Mouse (Mus musculus): ENCODE results near the gene Dusp18. TPM values are rescaled to one million over a fixed set of nuclear protein-coding genes. Genes with fewer than 3 reads are reported as not detected.
"Not testable (repeated sequence)": the region's sequence is repeated elsewhere in the genome, so short reads cannot be mapped to it uniquely, and the experiment has no call there.

Dusp18 gene
- polyA plus RNA-seq, 1 experiment from 2014 or later, result 42.9 TPM

DNA sequence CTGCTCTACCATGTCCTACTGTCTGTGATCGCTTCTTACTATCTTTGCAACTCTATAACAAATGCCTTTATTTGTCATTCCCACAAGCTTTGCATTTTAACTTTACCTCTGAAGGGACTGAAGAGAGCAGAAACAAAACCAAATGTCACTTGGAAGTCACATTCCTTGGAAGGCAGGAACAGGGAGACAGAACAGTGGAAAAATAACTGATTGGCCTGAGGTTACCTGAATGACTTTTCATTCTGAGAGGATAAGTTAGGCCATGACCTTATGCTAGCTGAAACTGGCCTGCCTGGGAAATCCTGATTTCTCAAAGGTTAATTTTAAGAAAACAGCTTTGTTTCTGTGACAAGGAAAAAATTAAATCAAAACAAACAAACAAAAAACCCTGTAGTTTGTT, 893 bp downstream of the Dusp18 start:
- Histone ChIP-seq H3K4me3 (no peak overlapping the region), H3K36me3 (replicated peaks) (peaks cover 14% of the 10 kb centered on the region; the same call in 1 of the 2 replicates), H3K9me3 (no peaks in the 10 kb centered on the region), H3K4me2 (peak overlapping the region; percentile 72; the same call in 1 of the 2 replicates), H3K4me1 (peaks cover 20% of the 10 kb centered on the region), H3K27ac (no peak overlapping the region), H3K9ac (no peak overlapping the region), H3K27me3 (replicated peaks) (no peaks in the 10 kb centered on the region)
- ATAC-seq (replicated peaks), result no peak
- WGBS, result 93% methylated on average over 1 of the region's 1 CpGs

DNA sequence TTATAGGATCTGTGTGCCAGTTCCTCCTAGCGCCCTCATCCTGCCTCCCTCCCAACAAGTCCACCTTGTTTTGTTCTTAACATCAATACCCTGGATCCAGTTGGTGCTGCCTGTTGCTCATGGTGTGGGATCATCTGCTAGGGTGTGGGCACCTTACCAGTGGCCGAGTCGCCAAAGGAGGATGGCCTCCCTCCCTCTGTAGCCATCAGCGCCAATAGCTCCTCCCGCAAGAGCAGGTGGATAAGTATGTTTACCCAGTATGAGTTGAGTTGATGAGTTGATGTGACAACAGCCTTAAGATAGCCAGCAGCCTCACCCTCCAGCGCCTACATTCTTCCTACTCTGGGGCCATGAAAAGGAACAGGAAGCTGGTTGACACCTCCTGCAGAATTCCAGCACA, 5.3 kb downstream of the Dusp18 start:
- H3K36me3 ChIP-seq (replicated peaks), result peaks cover 14% of the 10 kb centered on the region; the same call in 1 of the 2 replicates
- H3K9me3 ChIP-seq, result no peaks in the 10 kb centered on the region
- no peaks in the 10 kb centered on the region for H3K27me3 ChIP-seq (replicated peaks)
- ATAC-seq (replicated peaks), result no peak
- H3K4me1 ChIP-seq, result peaks cover 17% of the 10 kb centered on the region
- no peak overlapping the region for H3K27ac ChIP-seq
- 88% methylated on average over 6 of the region's 6 CpGs for WGBS
- H3K9ac ChIP-seq, result no peak overlapping the region
- 0 out of 2 replicates have a peak overlapping the region, but pooled peaks have one; percentile 5 for H3K4me2 ChIP-seq
- no peak overlapping the region for H3K4me3 ChIP-seq

- 0 out of 2 replicates have a peak, but pooled peaks cover 9% of the 10 kb centered on the region for H3K36me3 ChIP-seq (replicated peaks)
- H3K4me2 ChIP-seq, result no peak overlapping the region
- H3K4me3 ChIP-seq, result no peak overlapping the region
- ATAC-seq (replicated peaks), result no peak
- H3K27me3 ChIP-seq (replicated peaks), result no peaks in the 10 kb centered on the region
- no peaks in the 10 kb centered on the region for H3K9me3 ChIP-seq
- H3K4me1 ChIP-seq, result peaks cover 11% of the 10 kb centered on the region; the same call in 1 of the 2 replicates
- H3K27ac ChIP-seq, result no peak overlapping the region
- 90% methylated on average over 3 of the region's 3 CpGs for WGBS
- no peak overlapping the region for H3K9ac ChIP-seq
Observed at GRCm38 (mm10) chr11:3902516-3902915, 7.5 kb downstream of the Dusp18 start.

DNA sequence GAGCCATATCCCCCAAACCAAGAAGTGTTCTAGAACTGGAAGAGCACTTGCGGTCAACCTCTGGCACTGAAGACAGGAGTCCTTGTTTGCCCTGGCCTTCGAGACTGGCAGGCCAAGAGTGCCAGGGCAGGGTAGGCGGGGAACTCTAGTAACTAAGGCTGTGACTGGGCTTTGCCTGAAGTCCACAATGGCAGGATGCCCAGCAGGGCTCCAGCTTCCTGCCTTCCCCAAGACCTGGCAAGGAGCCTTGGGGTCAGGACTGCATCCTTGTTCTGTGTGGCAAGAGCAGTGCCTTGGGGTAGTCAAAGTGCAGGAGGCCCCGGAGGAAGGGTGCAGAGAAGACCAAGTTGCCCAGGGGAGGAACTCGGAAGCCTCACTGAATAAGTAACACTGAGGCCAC, 8.0 kb downstream of the Dusp18 start:
- Histone ChIP-seq H3K4me3 (no peak overlapping the region), H3K36me3 (replicated peaks) (0 out of 2 replicates have a peak, but pooled peaks cover 5% of the 10 kb centered on the region), H3K9ac (no peak overlapping the region), H3K9me3 (no peaks in the 10 kb centered on the region), H3K4me2 (no peak overlapping the region), H3K27ac (no peak overlapping the region), H3K27me3 (replicated peaks) (no peaks in the 10 kb centered on the region), H3K4me1 (peaks cover 11% of the 10 kb centered on the region; the same call in 1 of the 2 replicates)
- WGBS, result 83% methylated on average over 5 of the region's 5 CpGs
- no peak for ATAC-seq (replicated peaks)

GRCm38 (mm10) chr11:3904673-3905072, 9.6 kb downstream of the Dusp18 start:
- H3K4me1 ChIP-seq, result peaks cover 18% of the 10 kb centered on the region
- 88% methylated on average over 6 of the region's 6 CpGs for WGBS
- H3K4me2 ChIP-seq, result no peak overlapping the region
- 0 out of 2 replicates have a peak, but pooled peaks cover 2% of the 10 kb centered on the region for H3K36me3 ChIP-seq (replicated peaks)
- ATAC-seq (replicated peaks), result no peak
- no peak overlapping the region for H3K4me3 ChIP-seq
- H3K9ac ChIP-seq, result no peak overlapping the region
- H3K27ac ChIP-seq, result no peak overlapping the region
- no peaks in the 10 kb centered on the region for H3K9me3 ChIP-seq
- H3K27me3 ChIP-seq (replicated peaks), result no peaks in the 10 kb centered on the region

- WGBS, result 100% methylated on average over 1 of the region's 1 CpGs
- Histone ChIP-seq H3K4me1 (peaks cover 20% of the 10 kb centered on the region), H3K9ac (no peak overlapping the region), H3K27ac (no peak overlapping the region), H3K9me3 (no peaks in the 10 kb centered on the region), H3K4me2 (no peak overlapping the region), H3K27me3 (replicated peaks) (no peaks in the 10 kb centered on the region), H3K36me3 (replicated peaks) (0 out of 2 replicates have a peak, but pooled peaks cover 2% of the 10 kb centered on the region), H3K4me3 (no peak overlapping the region)
- ATAC-seq (replicated peaks), result no peak
Observed at GRCm38 (mm10) chr11:3905446-3905845, 10.4 kb downstream of the Dusp18 start.

GRCm38 (mm10) chr11:3909236-3909635, 14.2 kb downstream of the Dusp18 start:
- H3K27me3 ChIP-seq (replicated peaks), result no peaks in the 10 kb centered on the region
- H3K4me3 ChIP-seq, result no peak overlapping the region
- H3K4me1 ChIP-seq, result peaks cover 47% of the 10 kb centered on the region
- ATAC-seq (replicated peaks), result no peak
- H3K9ac ChIP-seq, result no peak overlapping the region
- WGBS, result 90% methylated on average over 4 of the region's 4 CpGs
- H3K27ac ChIP-seq, result no peak overlapping the region
- H3K4me2 ChIP-seq, result no peak overlapping the region
- H3K36me3 ChIP-seq (replicated peaks), result 0 out of 2 replicates have a peak, but pooled peaks cover 2% of the 10 kb centered on the region
- H3K9me3 ChIP-seq, result no peaks in the 10 kb centered on the region

DNA sequence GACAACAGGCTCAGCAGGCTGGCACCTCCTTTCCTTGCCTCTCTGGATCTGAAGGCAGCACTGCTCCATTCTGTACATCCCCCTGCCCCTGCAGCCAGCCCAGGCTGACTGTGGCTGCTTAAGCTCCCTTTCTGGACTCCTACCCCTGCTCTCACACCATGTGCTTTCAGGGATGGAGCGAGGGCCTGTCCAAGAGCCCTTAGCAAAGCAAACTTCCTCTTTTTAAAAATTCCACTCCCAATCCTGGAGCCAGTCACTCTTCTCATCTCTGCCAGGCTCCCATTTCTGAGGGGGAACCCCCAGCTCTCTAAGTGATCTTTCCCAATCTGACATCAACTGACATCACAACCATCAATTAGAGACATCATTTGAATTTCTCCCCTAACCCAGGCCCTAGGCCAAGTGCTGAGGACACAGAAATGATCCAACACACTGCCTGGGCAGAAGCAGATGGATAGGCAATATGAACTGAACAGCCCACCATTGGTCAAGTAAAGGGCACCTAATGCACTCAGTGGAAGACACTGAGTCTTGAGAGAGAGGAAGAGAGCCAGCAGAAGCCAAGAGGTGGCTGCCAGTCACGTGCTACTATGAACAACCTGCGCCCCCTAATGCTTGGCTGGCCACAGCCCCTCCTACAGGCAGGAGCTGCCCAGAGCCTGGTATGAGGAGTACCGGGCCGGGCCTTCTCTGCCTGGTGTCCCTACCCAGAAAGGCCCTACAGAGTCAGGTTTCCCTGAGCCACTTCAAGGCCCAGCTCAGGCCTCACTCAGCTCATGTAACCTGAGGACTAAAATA, 15.7 kb downstream of the Dusp18 start:
- Histone ChIP-seq H3K4me1 (peaks cover 49% of the 10 kb centered on the region), H3K9me3 (no peaks in the 10 kb centered on the region), H3K4me3 (peak overlapping the region; percentile 73), H3K36me3 (replicated peaks) (0 out of 2 replicates have a peak, but pooled peaks cover 2% of the 10 kb centered on the region), H3K27me3 (replicated peaks) (no peaks in the 10 kb centered on the region), H3K27ac (no peak overlapping the region), H3K9ac (peak overlapping the region; percentile 11; the same call in 1 of the 2 replicates), H3K4me2 (peak overlapping the region; percentile 97)
- ATAC-seq (replicated peaks), result no peak
- 53% methylated on average over 5 of the region's 5 CpGs for WGBS

GRCm38 (mm10) chr11:3911440-3911839, 16.4 kb downstream of the Dusp18 start:
- 87% methylated on average over 6 of the region's 6 CpGs for WGBS
- peak overlapping the region; percentile 73 for H3K4me3 ChIP-seq
- not testable (repeated sequence) for H3K27me3 ChIP-seq (replicated peaks)

GRCm38 (mm10) chr11:3912100-3912874, 17.2 kb downstream of the Dusp18 start:
- peak overlapping the region; percentile 83 for H3K27ac ChIP-seq
- peak overlapping the region; percentile 73 for H3K4me3 ChIP-seq
- peak overlapping the region; percentile 97 for H3K4me2 ChIP-seq
- ATAC-seq (replicated peaks), result peak; percentile 22
- H3K9me3 ChIP-seq, result no peaks in the 10 kb centered on the region
- WGBS, result 10% methylated on average over 19 of the region's 19 CpGs
- H3K4me1 ChIP-seq, result peaks cover 49% of the 10 kb centered on the region
- 0 out of 2 replicates have a peak, but pooled peaks cover 4% of the 10 kb centered on the region for H3K27me3 ChIP-seq (replicated peaks)
- no peaks in the 10 kb centered on the region for H3K36me3 ChIP-seq (replicated peaks)
- H3K9ac ChIP-seq, result peak overlapping the region; percentile 65

More at GRCm38 (mm10) chr11:3911440-3911839, 16.4 kb downstream of the Dusp18 start:
- ATAC-seq (replicated peaks); H3K9me3 ChIP-seq; H3K27ac ChIP-seq; H3K36me3 ChIP-seq (replicated peaks): not testable (repeated sequence)
- Histone ChIP-seq H3K4me2 (peak overlapping the region; percentile 97), H3K9ac (peak overlapping the region; percentile 11; the same call in 1 of the 2 replicates), H3K4me1 (peaks cover 49% of the 10 kb centered on the region)

DNA sequence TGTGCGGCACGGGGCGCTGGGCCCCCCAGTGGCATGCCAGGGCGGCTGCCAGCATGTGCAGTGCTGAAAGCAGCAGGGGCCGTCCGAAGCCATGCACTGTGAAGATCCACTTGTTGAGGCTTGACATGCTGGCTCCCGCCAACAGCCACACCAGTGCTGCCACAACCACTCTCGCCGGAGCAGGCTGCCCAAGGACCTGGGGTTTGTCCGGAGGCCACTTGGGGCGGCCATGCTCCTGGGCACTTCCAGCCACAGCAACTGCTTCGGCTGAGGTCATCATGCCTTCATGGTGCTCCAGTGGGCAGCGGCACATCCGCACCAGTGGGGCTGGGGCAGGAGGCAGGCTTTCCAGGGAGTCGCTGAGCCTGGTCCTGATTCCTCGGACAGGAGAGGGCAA, 17.8 kb downstream of the Dusp18 start:
- 1% methylated on average over 16 of the region's 16 CpGs for WGBS
- ATAC-seq (replicated peaks), result no peak; the same call in 1 of the 2 replicates
- Histone ChIP-seq H3K4me3 (peak overlapping the region; percentile 73), H3K9me3 (no peaks in the 10 kb centered on the region), H3K27ac (peak overlapping the region; percentile 83), H3K4me1 (peaks cover 49% of the 10 kb centered on the region), H3K9ac (peak overlapping the region; percentile 65), H3K27me3 (replicated peaks) (0 out of 2 replicates have a peak, but pooled peaks cover 4% of the 10 kb centered on the region), H3K36me3 (replicated peaks) (no peaks in the 10 kb centered on the region), H3K4me2 (peak overlapping the region; percentile 97)

Data from midbrain, embryonic 15.5 days (tissue).